Mouse (Mus musculus): Measurements from ENCODE around the gene Mtx1. TPM values are rescaled to one million over a fixed set of nuclear protein-coding genes. Genes with fewer than 3 reads are reported as not detected.

Gene Mtx1
- polyA plus RNA-seq, 1 experiment: 299 TPM

DNA sequence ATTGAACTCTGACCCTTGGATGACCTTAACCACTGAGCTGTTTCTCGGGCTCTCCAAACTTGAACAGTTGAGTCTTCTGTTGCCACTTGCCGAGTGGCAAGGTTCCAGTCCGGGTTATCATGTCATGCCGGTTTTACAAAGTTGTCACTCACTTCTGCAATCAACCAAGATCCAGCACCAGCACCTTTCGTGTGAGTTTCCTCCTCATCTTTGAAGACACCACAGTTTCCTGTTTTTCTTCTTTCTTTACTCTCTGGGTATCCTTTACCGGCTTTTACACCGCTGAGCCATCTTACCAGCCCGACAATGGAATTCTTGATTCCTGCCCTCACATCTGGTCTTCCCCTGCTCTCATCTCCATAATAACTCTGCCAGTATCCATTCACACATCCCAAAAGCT, 36.5 kb downstream of the Mtx1 start:
- Histone ChIP-seq H3K9me3 (no peaks in the 10 kb centered on the region), H3K4me3 (replicated peaks) (no peak overlapping the region), H3K27me3 (replicated peaks) (no peaks in the 10 kb centered on the region), H3K4me1 (peaks cover 53% of the 10 kb centered on the region), H3K36me3 (replicated peaks; ENCODE audit: low read length) (peaks cover 29% of the 10 kb centered on the region)
- TF ChIP-seq GATA1 (IDR thresholded peaks at IDR 0.05; ENCODE audit: borderline replicate concordance, low read length) (no peak), FLI1 (IDR thresholded peaks at IDR 0.05; ENCODE audit: low read length) (no peak)

DNA sequence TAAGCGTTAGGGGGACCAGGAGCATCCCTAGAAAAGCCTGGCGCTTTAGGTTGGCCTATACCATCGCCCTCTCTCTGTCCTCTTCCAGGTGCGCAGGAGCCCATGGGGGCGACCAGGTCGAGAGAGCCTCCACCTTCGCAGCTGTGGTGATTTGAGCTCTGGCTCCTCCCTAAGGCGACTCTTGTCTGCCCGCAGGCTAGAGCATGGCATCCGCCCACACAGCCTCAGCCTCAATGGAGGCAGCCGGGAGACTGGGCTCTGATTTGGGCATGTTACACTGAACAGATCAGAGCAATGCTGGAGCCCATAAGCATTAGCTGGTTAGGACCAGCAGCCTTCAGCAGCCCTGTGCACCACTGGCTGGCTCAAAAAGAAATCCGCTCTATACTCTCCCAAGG, 38.4 kb downstream of the Mtx1 start:
- no peaks in the 10 kb centered on the region for H3K27me3 ChIP-seq (replicated peaks)
- peaks cover 66% of the 10 kb centered on the region for H3K4me1 ChIP-seq
- H3K36me3 ChIP-seq (replicated peaks; ENCODE audit: low read length): peaks cover 35% of the 10 kb centered on the region
- H3K9me3 ChIP-seq: no peaks in the 10 kb centered on the region
- TF ChIP-seq FLI1 (IDR thresholded peaks at IDR 0.05; ENCODE audit: low read length): no peak
- no peak for TF ChIP-seq GATA1 (IDR thresholded peaks at IDR 0.05; ENCODE audit: borderline replicate concordance, low read length)
- H3K4me3 ChIP-seq (replicated peaks): no peak overlapping the region

DNA sequence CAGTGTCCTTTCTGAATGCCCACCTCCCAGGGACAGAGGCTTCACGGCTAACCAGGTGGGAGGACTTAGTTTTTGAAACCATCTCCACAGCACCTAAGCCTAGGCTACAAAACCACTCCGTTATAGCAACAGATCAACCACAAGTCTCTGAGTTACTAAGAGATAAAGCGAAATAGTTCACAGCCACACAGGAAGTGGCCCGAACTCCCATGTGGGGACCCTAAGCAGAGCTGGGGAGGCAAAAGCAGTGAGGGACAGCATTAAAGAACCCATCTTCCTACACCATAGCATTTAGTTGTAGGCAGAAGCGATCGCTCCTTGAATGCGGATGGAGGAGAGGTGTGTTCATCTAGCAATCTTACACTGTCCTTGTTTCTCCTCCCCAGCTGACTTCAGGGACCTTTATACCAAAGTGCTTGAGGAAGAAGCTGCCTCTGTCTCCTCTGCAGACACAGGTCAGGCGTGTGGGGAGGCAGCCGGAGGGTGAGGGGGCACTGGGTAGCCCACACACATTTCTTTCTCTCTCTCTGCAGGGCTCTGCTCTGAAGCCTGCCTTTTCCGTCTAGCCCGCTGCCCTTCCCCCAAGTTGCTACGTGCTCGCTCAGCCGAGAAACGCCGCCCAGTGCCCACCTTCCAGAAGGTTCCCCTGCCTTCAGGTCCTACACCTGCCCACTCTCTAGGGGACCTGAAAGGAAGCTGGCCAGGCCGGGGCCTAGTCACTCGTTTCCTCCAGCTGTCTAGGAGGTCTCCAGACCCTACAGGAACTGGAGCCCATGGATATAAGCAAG, 39.0 kb downstream of the Mtx1 start:
- TF ChIP-seq FLI1 (IDR thresholded peaks at IDR 0.05; ENCODE audit: low read length) (no peak), GATA1 (IDR thresholded peaks at IDR 0.05; ENCODE audit: borderline replicate concordance, low read length) (no peak)
- Histone ChIP-seq H3K27me3 (replicated peaks) (no peaks in the 10 kb centered on the region), H3K4me3 (replicated peaks) (peak overlapping the region; percentile 8), H3K9me3 (no peaks in the 10 kb centered on the region), H3K4me1 (peaks cover 71% of the 10 kb centered on the region), H3K36me3 (replicated peaks; ENCODE audit: low read length) (peaks cover 41% of the 10 kb centered on the region)

DNA sequence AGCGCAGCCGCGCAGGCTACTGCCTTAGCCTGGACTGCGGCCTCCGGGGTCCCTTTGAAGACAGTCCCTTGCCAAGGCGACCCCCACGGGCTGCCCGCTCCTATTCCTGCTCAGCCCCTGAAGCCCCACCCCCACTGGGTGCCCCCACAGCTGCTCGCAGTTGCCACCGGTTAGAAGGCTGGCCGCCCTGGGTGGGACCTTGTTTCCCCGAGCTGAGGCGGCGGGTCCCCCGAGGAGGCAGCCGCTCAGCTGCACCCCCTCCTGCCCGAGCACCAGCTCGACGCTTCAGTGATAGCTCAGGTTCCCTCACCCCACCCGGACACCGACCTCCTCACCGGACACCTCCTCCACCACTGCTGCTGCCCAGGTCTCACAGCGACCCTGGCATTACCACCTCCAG, 39.7 kb downstream of the Mtx1 start:
- no peaks in the 10 kb centered on the region for H3K9me3 ChIP-seq
- peaks cover 48% of the 10 kb centered on the region for H3K36me3 ChIP-seq (replicated peaks; ENCODE audit: low read length)
- TF ChIP-seq FLI1 (IDR thresholded peaks at IDR 0.05; ENCODE audit: low read length): no peak
- no peak for TF ChIP-seq GATA1 (IDR thresholded peaks at IDR 0.05; ENCODE audit: borderline replicate concordance, low read length)
- H3K27me3 ChIP-seq (replicated peaks): no peaks in the 10 kb centered on the region
- peak overlapping the region; percentile 50 for H3K4me3 ChIP-seq (replicated peaks)
- H3K4me1 ChIP-seq: peaks cover 78% of the 10 kb centered on the region

DNA sequence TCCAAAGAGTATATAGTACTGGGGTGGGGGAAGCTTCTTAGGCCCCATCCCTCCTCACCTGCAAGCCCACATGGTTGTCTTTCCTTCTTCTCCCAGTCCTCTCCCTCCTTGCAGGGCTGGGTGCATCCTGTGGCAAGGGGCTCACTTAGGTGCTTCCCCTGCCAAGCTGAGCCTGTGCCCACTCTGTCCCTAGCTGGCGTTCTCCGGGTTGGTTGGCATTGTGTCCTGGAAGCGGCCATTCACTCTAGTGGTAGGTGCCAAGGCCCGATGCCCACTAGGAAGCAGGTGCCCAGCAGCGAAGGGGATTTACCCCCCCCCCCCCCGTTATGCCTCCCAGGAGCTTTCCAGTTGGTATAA, 43.0 kb downstream of the Mtx1 start:
- H3K4me1 ChIP-seq: peaks cover 74% of the 10 kb centered on the region
- H3K36me3 ChIP-seq (replicated peaks; ENCODE audit: low read length): peaks cover 81% of the 10 kb centered on the region
- peak overlapping the region; percentile 93 for H3K4me3 ChIP-seq (replicated peaks)
- TF ChIP-seq FLI1 (IDR thresholded peaks at IDR 0.05; ENCODE audit: low read length) (no peak), GATA1 (IDR thresholded peaks at IDR 0.05; ENCODE audit: borderline replicate concordance, low read length) (no peak)
- no peaks in the 10 kb centered on the region for H3K9me3 ChIP-seq
- H3K27me3 ChIP-seq (replicated peaks): no peaks in the 10 kb centered on the region

DNA sequence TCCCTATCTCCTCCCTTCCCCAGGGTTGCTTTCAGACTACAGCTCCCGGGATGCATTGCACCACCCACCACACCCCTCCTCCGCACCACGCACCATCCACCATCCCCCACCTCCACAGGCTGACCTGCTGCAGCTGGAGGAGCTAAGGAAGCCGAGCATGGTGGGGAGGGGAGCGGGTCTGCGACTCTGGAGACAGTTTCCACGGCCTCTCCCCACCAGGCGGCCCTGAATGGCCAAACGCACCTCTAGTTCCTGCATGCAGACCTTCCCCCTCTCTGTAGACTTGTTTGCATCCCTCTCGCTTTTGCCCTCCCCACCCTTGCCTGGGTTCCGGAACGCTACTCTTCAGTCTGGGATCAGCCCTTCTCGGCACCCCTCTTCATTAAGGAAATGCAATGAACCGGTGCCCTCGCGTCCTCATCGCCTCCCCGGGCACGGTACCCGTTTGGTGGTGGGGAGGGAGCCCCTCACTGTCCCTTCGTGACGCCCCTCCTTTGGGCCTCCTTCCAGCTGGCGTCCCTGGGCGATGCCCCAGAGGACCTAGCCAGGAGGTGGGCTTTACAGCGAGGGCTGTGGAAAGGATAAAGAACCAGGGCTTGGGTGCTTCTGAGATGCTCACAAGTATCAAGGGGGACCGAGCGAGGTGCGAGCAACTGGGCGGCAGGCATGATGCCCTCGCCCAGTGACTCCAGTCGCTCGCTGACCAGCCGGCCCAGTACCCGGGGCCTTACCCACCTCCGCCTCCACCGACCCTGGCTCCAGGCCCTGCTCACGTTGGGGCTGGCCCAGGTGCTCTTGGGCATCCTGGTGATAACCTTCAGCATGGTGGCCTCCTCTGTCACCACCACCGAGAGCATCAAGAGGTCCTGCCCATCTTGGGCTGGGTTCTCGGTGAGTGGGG, 43.6 kb downstream of the Mtx1 start, which contains the start of gene Fam189b:
Gene Fam189b, plus strand, starts transcription at position 86 of the 901 bp plus-strand sequence.
- H3K9me3 ChIP-seq: no peaks in the 10 kb centered on the region
- no peaks in the 10 kb centered on the region for H3K27me3 ChIP-seq (replicated peaks)
- TF ChIP-seq FLI1 (IDR thresholded peaks at IDR 0.05; ENCODE audit: low read length): no peak
- H3K4me3 ChIP-seq (replicated peaks): peak within 1 kb of the TSS; percentile 93
- peaks cover 78% of the 10 kb centered on the region for H3K36me3 ChIP-seq (replicated peaks; ENCODE audit: low read length)
- H3K4me1 ChIP-seq: peaks cover 75% of the 10 kb centered on the region

DNA sequence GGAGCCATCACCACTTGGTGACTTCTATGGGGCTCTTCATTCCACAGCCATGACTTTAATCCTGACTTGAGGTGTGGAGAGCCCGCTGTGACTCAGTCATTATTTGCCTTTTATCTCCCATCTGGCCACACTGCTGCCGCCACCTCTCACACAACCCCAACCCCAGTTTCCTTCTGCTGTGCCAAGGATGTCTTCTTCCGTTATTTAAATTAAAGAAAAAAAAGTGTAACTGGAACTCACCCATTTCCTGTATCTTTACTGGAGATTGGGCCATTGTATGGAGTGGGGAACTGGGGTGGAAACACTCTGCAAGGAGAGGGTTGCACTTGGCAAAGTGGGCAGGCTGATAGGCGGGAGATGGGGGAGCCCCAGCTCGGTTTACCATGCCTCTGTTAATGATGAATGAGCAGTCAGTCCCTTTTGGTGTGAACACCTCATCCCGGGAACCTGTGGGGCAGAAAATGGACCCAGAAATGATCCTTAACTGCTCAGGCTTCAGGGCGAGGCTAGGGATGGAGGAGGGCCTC, 44.3 kb downstream of the Mtx1 start:
- peaks cover 71% of the 10 kb centered on the region for H3K36me3 ChIP-seq (replicated peaks; ENCODE audit: low read length)
- TF ChIP-seq GATA1 (IDR thresholded peaks at IDR 0.05; ENCODE audit: borderline replicate concordance, low read length) (no peak), FLI1 (IDR thresholded peaks at IDR 0.05; ENCODE audit: low read length) (no peak)

DNA sequence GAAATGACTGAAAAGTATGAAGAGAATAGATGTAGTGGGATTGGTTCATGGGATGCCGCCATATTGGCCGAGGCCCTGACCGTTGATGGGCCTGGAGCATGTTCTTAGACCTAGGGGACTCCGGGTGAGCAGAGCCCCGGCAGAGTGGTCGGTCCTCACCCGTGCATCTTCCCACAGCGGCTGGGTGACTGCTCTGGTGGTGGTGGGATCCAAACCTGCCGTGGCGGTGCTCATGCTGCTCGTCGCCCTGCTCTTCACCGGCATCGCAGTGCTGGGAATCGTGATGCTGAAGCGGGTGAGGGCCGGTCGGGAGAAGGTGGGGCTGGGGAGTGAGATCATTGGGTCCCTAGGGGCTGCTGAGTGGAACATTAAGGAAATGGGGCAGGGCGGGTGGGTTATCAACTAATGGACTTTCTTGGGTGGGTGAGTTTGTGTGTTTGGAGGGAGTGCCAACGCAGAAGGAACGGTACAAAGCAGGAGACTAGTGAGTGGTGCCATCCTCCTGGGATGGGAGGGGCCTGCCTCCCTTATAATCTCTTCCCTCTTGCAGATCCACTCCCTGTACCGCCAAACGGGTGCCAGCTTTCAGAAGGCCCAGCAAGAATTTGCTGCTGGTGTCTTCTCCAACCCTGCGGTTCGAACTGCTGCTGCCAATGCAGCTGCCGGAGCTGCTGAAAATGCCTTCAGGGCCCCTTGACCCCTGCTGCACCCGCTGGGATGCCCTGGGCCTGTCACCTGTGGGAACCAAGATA, 45.0 kb downstream of the Mtx1 start:
- Histone ChIP-seq H3K4me3 (replicated peaks) (peak overlapping the region; percentile 28), H3K36me3 (replicated peaks; ENCODE audit: low read length) (peaks cover 64% of the 10 kb centered on the region), H3K4me1 (peaks cover 69% of the 10 kb centered on the region), H3K27me3 (replicated peaks) (no peaks in the 10 kb centered on the region), H3K9me3 (no peaks in the 10 kb centered on the region)
- TF ChIP-seq GATA1 (IDR thresholded peaks at IDR 0.05; ENCODE audit: borderline replicate concordance, low read length) (no peak), FLI1 (IDR thresholded peaks at IDR 0.05; ENCODE audit: low read length) (no peak)

More for the DNA sequence above, 44.3 kb downstream of the Mtx1 start:
- Histone ChIP-seq H3K4me1 (peaks cover 74% of the 10 kb centered on the region), H3K9me3 (no peaks in the 10 kb centered on the region), H3K4me3 (replicated peaks) (peak overlapping the region; percentile 93), H3K27me3 (replicated peaks) (no peaks in the 10 kb centered on the region)

DNA sequence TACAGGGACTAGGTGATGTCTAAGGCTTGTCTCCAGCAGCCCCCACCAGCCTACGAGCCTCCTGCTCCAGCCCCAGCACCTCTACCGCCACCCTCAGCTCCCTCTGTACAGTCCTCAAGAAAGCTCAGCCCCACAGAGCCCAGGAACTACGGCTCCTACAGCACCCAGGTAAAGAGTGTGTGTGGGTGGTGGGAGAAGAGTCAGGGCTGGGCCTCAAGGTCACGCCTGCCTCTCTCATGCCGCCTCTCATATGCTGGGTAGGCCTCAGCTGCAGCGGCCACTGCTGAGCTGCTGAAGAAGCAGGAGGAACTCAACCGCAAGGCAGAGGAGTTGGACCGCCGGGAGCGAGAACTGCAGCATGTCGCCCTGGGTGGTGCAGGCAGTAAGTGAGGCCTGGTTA, 47.8 kb downstream of the Mtx1 start:
- H3K27me3 ChIP-seq (replicated peaks): no peaks in the 10 kb centered on the region
- peaks cover 55% of the 10 kb centered on the region for H3K4me1 ChIP-seq
- peaks cover 81% of the 10 kb centered on the region for H3K36me3 ChIP-seq (replicated peaks; ENCODE audit: low read length)
- TF ChIP-seq FLI1 (IDR thresholded peaks at IDR 0.05; ENCODE audit: low read length) (no peak), GATA1 (IDR thresholded peaks at IDR 0.05; ENCODE audit: borderline replicate concordance, low read length) (no peak)
- H3K9me3 ChIP-seq: no peaks in the 10 kb centered on the region
- H3K4me3 ChIP-seq (replicated peaks): peak overlapping the region; percentile 15
